In the genomic region with DNA sequence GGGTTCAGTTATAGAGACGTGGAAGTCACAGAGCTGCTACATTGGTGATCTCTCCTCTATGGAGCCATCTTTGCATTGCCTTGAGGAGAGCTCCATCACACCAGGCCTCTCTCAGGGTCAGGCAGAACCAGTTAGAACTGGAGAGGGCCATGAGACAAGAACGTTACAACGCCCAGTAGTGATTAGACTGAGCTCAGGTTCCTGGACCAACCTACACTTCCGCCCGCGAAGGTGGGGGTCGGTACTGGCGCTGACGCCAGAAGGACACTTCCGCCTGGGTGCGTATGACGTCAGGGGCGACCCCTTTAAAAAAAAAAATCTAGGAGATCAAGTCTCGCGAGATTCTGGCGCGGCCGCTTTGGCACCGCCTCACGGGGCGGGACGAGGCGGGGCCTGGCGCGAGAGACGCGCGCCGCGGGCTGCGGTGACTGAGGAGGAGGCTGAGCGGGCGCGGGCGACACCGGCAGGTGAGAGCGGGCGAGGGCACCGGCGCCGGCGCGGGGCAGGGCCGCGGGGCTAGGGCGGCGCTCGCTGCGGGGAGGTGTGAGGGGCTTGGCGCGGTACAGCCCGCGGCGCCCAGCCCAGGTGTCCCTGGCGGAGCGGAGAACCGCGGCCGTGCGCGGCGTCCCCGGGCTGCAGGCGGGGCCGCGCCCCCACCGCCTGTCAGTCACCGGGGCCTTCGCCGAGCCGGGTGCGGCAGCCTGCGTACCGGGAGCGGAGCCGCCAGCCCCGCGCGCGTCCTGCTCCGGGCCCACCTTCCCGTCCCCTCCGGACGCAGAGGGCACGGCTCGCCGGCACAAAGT, we compare ENCODE assay signal across 8 mouse cellular contexts. TPM values are rescaled to one million over a fixed set of nuclear protein-coding genes. Genes with fewer than 3 reads are reported as not detected.
DNase-seq lines count a peak whose midpoint lies in the region; ATAC-seq lines count a peak whose summit lies in the region.

A gene (plus strand): TSS at position 415 of the 803 bp plus-strand sequence.

- H3K36me3 ChIP-seq in forebrain, embryonic 10.5 days (replicated peaks) = no peaks in the 10 kb centered on the region
- H3K36me3 ChIP-seq in heart, embryonic 16.5 days (ENCODE audit: control insufficient read depth, insufficient read depth) = no peaks in the 10 kb centered on the region
- no peaks in the 10 kb centered on the region for H3K36me3 ChIP-seq in liver, embryonic 15.5 days (replicated peaks)
- H3K36me3 ChIP-seq in neural tube, embryonic 12.5 days = no peaks in the 10 kb centered on the region

- H3K4me3 ChIP-seq in forebrain, embryonic 10.5 days = peak within 1 kb of the TSS; percentile 72
- H3K4me3 ChIP-seq in heart, embryonic 16.5 days (ENCODE audit: low read length) = peak within 1 kb of the TSS; percentile 99
- peak within 1 kb of the TSS; percentile 74 for H3K4me3 ChIP-seq in liver, embryonic 15.5 days (replicated peaks)
- H3K4me3 ChIP-seq in neural tube, embryonic 12.5 days = peak within 1 kb of the TSS; percentile 96

- no peaks in the 10 kb centered on the region for H3K9me3 ChIP-seq in forebrain, embryonic 10.5 days
- no peaks in the 10 kb centered on the region for H3K9me3 ChIP-seq in heart, embryonic 16.5 days (replicated peaks; ENCODE audit: control insufficient read depth, low read length)
- no peaks in the 10 kb centered on the region for H3K9me3 ChIP-seq in liver, embryonic 15.5 days (replicated peaks)
- no peaks in the 10 kb centered on the region for H3K9me3 ChIP-seq in neural tube, embryonic 12.5 days

- DNase-seq in c-Kit-negative CD71-positive TER-119-positive erythroid progenitor cells, embryonic 14.5 days (ENCODE audit: low read depth, low spot score) = peak; percentile 84
- peak; percentile 92 for DNase-seq in forebrain, embryonic 10.5 days (ENCODE audit: extremely low spot score, low spot score)
- DNase-seq in kidney, postnatal 36 days = peak; percentile 93 to 96
- DNase-seq in telencephalon, adult 2 months (ENCODE audit: low read depth, low spot score) = peak; percentile 93

- WGBS in forebrain, embryonic 10.5 days = 2% methylated on average over 87 of the region's 87 CpGs
- 1% methylated on average over 87 of the region's 87 CpGs for WGBS in heart, embryonic 16.5 days
- 1% methylated on average over 85 of the region's 87 CpGs for WGBS in liver, embryonic 15.5 days (ENCODE audit: insufficient replicate concordance)
- 2% methylated on average over 77 of the region's 87 CpGs for WGBS in neural tube, embryonic 12.5 days

- peak; percentile 89 for ATAC-seq in CD4-positive, CD25-positive, alpha-beta regulatory T cell, adult 4 months
- ATAC-seq in heart, embryonic 16.5 days (replicated peaks; ENCODE audit: extremely low read depth, insufficient read depth, low FRiP score) = peak; percentile 96
- peak; percentile 98 for ATAC-seq in liver, embryonic 15.5 days (ENCODE audit: insufficient read depth)
- peak; percentile 98 for ATAC-seq in neural tube, embryonic 12.5 days (ENCODE audit: low FRiP score, low read depth)

- peak within 1 kb of the TSS; percentile 80 for H3K4me2 ChIP-seq in heart, embryonic 16.5 days (ENCODE audit: low read depth, low read length)
- peak within 1 kb of the TSS; percentile 85 for H3K4me2 ChIP-seq in liver, embryonic 15.5 days
- peak within 1 kb of the TSS; percentile 85 for H3K4me2 ChIP-seq in neural tube, embryonic 12.5 days (replicated peaks)

- no peaks in the 10 kb centered on the region for H3K27me3 ChIP-seq in forebrain, embryonic 10.5 days (ENCODE audit: poor library complexity, severe bottlenecking)
- no peaks in the 10 kb centered on the region for H3K27me3 ChIP-seq in heart, embryonic 16.5 days (ENCODE audit: control insufficient read depth, insufficient read depth, low read length)
- H3K27me3 ChIP-seq in liver, embryonic 15.5 days = no peaks in the 10 kb centered on the region
- no peaks in the 10 kb centered on the region for H3K27me3 ChIP-seq in neural tube, embryonic 12.5 days (replicated peaks)

- H3K4me1 ChIP-seq in forebrain, embryonic 10.5 days = peaks cover 11% of the 10 kb centered on the region
- H3K4me1 ChIP-seq in heart, embryonic 16.5 days (ENCODE audit: control insufficient read depth, insufficient read depth, low read length) = peaks cover 6% of the 10 kb centered on the region; the same call in 1 of the 2 replicates
- H3K4me1 ChIP-seq in liver, embryonic 15.5 days (replicated peaks) = peaks cover 13% of the 10 kb centered on the region; the same call in 1 of the 2 replicates
- H3K4me1 ChIP-seq in neural tube, embryonic 12.5 days = no peaks in the 10 kb centered on the region

- H3K27ac ChIP-seq in forebrain, embryonic 10.5 days = peak within 1 kb of the TSS; percentile 89
- H3K27ac ChIP-seq in heart, embryonic 16.5 days (ENCODE audit: low read length) = peak within 1 kb of the TSS; percentile 95
- peak within 1 kb of the TSS; percentile 75 for H3K27ac ChIP-seq in liver, embryonic 15.5 days (replicated peaks)
- peak within 1 kb of the TSS; percentile 68 for H3K27ac ChIP-seq in neural tube, embryonic 12.5 days

- H3K9ac ChIP-seq in heart, embryonic 16.5 days (ENCODE audit: low read length) = peak within 1 kb of the TSS; percentile 98
- H3K9ac ChIP-seq in liver, embryonic 15.5 days = peak within 1 kb of the TSS; percentile 75
- H3K9ac ChIP-seq in neural tube, embryonic 12.5 days = peak within 1 kb of the TSS; percentile 79

RNA-seq across cellular contexts. Expression of the gene that starts here (rescaled TPM):
- polyA plus RNA-seq in CD4-positive, CD25-positive, alpha-beta regulatory T cell, adult 4 months (2017; shearing (Covaris generic)) = 10 to 100 TPM; 18.7 to 19.9 TPM
- 21.2 and 22.1 TPM in 2 replicates for polyA plus RNA-seq in forebrain, embryonic 10.5 days (2016; fragmentation: Nextera tagmentation; extraction: Ambion mirVana)
- 28.9 and 30.3 TPM in 2 replicates for polyA plus RNA-seq in heart, embryonic 16.5 days (2015; fragmentation: Nextera tagmentation; extraction: Ambion mirVana)
- polyA plus RNA-seq in liver, embryonic 15.5 days (2015; fragmentation: Nextera tagmentation; extraction: Ambion mirVana) = 3.8 and 4.5 TPM in 2 replicates
- 17.2 and 17.8 TPM in 2 replicates for polyA plus RNA-seq in neural tube, embryonic 12.5 days (2016; fragmentation: Nextera tagmentation; extraction: Ambion mirVana)

Comparison
In these comparisons a context has a peak if more than half of its experiments do, and no peak if none do; other contexts are left out.
1. Peak in every context shown above with its lines: DNase-seq, ATAC-seq, H3K4me3 ChIP-seq and H3K27ac ChIP-seq.